Mouse (Mus musculus) spleen, adult 10 weeks (tissue): Measurements from ENCODE around the gene Serpinb1b. TPM values are rescaled to one million over a fixed set of nuclear protein-coding genes. Genes with fewer than 3 reads are reported as not detected.

Experiments used
- polyA plus RNA-seq: library from polyadenylated mRNA; stranded (reverse); fragments of 350-450 nt; fragmentation: Illumina TruSeq; extraction: RNeasy Lipid Tissue Mini Kit (QIAGEN cat#74804); gene quantifications from one replicate; pipeline ENCODE4 v1.2.3, GENCODE M21; 2015; ENCODE audit warnings: low replicate concordance; ENCODE audit not compliant: insufficient read depth

The Serpinb1b gene
- 0.54 TPM for polyA plus RNA-seq

GRCm38 (mm10) chr13:33078056-33078705, at the start of gene Serpinb1b:
Gene Serpinb1b, plus strand, starts transcription at chr13:33078575.

Other genes with a start within 250 kb of the Serpinb1b start
- 252 TPM for gene Serpinb1a, start 227.4 kb upstream of the Serpinb1b start, polyA plus RNA-seq
- not detected for gene Serpinb1c, start 180.4 kb upstream of the Serpinb1b start, polyA plus RNA-seq
- gene Serpinb6b, start 113.4 kb upstream of the Serpinb1b start, polyA plus RNA-seq = 116 TPM
- 68.0 TPM for gene Serpinb9, start 75.3 kb upstream of the Serpinb1b start, polyA plus RNA-seq
- 1.2 TPM for gene Serpinb9b, start 51.2 kb upstream of the Serpinb1b start, polyA plus RNA-seq
- gene Serpinb9c, start 81.2 kb downstream of the Serpinb1b start, polyA plus RNA-seq = not detected
- gene Serpinb9d, start 114.4 kb downstream of the Serpinb1b start, polyA plus RNA-seq = not detected
- gene Serpinb9e, start 171.0 kb downstream of the Serpinb1b start, polyA plus RNA-seq = not detected
- not detected for gene Serpinb9f, start 245.5 kb downstream of the Serpinb1b start, polyA plus RNA-seq